Mouse (Mus musculus) lung, adult 2 months (tissue): Measurements from ENCODE around the gene Pwwp2a. TPM values are rescaled to one million over a fixed set of nuclear protein-coding genes. Genes with fewer than 3 reads are reported as not detected.
A peak's percentile ranks its signal among the peaks of the same experiment; 100 is the strongest.

Experiments used
- DNase-seq: peaks from one replicate; pipeline ENCODE4 v3.0.0; 2022
- H3K4me1 ChIP-seq: fragments of 200-500 bp; 2 replicates; pipeline ENCODE4 v1.6.1; 2011; ENCODE audit warnings: low read length; ENCODE audit not compliant: control insufficient read depth, insufficient read depth
- H3K4me3 ChIP-seq: fragments of 200-500 bp; replicated peaks from 2 replicates; pipeline ENCODE3; 2011; ENCODE audit warnings: low read depth, mild to moderate bottlenecking, control low read depth, low read length; ENCODE audit errors: extremely low read depth
- CTCF ChIP-seq: fragments of 200-500 bp; IDR thresholded peaks from 2 replicates; pipeline ENCODE4 v1.5.1; 2011; ENCODE audit warnings: mild to moderate bottlenecking, low read length, control low read depth; ENCODE audit not compliant: insufficient read depth
- POLR2A ChIP-seq: fragments of 200-500 bp; IDR thresholded peaks from 2 replicates; pipeline ENCODE4 v1.6.1; 2011; ENCODE audit warnings: low read depth, mild to moderate bottlenecking, control low read depth, low read length, borderline replicate concordance; ENCODE audit errors: extremely low read depth
- WGBS: fragments of 180-500 bp; shearing (Covaris S2); methylation state at CpG from one replicate; pipeline ENCODE4 v1.1.7; 2018; 5-methylcytosine and 5-hydroxymethylcytosine counted together
- polyA plus RNA-seq: library from polyadenylated mRNA; depleted of rRNA; stranded (reverse); fragments of >200 nt; gene quantifications from 2 replicates; pipeline ENCODE4 v1.2.3, GENCODE M21; 2012

The Pwwp2a gene
- polyA plus RNA-seq, 1 experiment = 16.0 TPM

DNA sequence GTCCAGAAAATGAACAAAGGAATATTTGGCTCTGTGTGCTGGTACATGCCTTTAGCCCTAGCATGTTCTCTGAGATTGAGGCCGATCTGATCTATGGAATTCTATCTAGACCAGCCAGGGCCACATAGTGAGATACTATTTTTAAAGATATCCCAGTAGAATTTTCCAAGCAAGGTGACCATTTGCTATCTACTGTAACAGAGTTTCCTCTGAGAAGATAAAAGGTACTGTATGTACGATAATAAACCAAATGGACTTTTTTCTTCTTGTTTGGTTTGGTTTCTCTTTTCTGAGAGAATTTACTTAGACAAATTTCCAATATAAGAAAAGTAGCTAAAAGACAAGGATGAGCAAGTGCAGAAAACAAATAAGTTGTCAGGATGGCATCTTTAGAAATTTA is 26.6 kb downstream of the Pwwp2a start:
- TF ChIP-seq POLR2A = no peak
- TF ChIP-seq CTCF = no peak
- Histone ChIP-seq H3K4me1 (no peaks in the 10 kb centered on the region; the same call in 1 of the 2 replicates), H3K4me3 (no peak overlapping the region)
- no peak for DNase-seq
- WGBS = 86% methylated on average over 2 of the region's 2 CpGs

DNA sequence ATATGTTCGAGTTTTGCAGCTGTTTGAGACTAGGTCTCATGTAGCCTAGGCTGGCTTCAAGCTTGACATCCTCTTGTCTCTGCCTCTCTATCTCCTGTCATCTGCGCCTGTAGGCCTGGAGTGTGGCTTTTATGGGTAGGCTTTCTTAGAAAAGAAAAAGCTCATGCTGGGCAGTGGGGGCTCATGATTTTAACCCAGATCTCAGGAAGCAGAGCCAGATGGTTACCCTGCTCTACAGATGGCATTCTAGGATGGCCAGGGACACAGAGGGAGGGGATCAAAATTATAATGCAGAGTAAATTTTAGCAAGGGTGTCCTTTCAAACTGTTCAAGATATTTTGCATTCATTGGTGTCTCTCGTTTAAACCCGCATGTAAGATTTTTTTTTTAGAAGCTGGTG is 30.4 kb downstream of the Pwwp2a start:
- TF ChIP-seq CTCF (no peak), POLR2A (no peak)
- DNase-seq = no peak
- no peak overlapping the region for H3K4me3 ChIP-seq
- WGBS = 93% methylated on average over 4 of the region's 4 CpGs
- no peaks in the 10 kb centered on the region for H3K4me1 ChIP-seq

DNA sequence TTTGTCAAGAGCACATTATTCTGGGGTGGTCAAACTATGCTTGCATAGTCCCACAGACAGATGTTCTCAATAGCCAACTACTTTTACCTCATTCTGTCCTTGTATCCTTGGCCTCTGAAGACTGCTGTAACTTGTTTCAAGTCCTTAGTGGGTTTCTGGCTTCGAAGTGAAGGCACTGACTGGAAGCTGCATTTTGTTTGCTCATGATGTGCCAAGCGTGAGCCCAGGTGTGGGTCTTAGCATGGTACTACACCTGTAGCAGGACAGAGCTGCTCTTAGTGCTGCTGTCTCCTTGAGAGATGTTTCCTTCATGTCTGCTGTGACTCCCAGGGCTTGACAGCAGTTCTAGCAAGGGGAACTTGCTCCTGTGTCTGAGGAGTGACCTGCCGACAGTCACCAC is 41.6 kb downstream of the Pwwp2a start:
- 87% methylated on average over 3 of the region's 3 CpGs for WGBS
- DNase-seq = no peak
- Histone ChIP-seq H3K4me3 (no peak overlapping the region), H3K4me1 (0 out of 2 replicates have a peak, but pooled peaks cover 2% of the 10 kb centered on the region)
- TF ChIP-seq CTCF (no peak), POLR2A (no peak)

DNA sequence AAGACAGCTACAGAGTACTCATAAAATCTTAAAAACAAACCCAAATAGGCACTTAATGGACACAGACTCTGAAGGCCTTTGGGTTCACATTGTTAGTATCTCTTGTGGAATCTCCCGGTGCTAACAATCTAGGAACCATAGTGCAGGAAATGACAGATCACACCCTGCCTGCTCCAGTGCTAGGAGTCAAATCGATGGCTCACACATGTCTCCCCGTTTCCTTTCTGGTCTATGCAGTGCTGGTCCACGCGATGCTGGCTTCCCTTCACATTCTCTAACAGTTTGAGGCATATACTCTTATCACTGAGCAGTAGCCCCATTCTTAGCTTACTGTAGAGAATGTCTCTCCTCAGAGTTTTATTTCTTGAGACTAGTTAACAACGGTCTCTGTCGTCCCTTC is 46.0 kb downstream of the Pwwp2a start:
- WGBS = 47% methylated on average over 7 of the region's 7 CpGs
- no peak for TF ChIP-seq CTCF
- TF ChIP-seq POLR2A = no peak
- Histone ChIP-seq H3K4me3 (no peak overlapping the region), H3K4me1 (0 out of 2 replicates have a peak, but pooled peaks cover 2% of the 10 kb centered on the region)
- no peak for DNase-seq

DNA sequence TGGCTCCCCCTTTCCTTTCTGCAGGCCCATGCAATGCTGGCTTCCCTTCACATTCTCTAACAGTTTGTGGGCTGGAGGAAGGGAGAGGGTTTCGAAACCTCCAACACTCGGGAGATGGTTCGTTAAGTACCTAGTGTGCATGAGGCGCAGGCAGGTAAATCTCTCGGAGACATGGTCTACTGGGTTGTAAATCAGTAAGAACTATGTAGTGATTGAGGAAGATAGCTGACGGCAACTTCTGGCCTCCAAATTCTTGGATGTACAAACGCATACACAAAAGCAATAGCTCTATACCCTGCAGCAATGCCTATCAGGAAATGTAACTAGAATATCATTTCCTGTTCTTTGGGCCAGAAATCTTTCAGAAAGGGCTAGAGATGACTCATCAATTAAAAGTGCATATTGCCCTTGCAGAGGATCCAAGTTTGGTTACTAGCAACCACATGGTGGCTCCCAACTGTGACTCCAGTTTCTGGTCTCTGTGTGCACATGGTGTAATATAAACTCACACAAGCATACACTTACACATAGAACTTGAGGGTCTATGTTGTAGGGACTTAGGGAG is 47.0 kb downstream of the Pwwp2a start:
- Histone ChIP-seq H3K4me1 (0 out of 2 replicates have a peak, but pooled peaks cover 2% of the 10 kb centered on the region), H3K4me3 (no peak overlapping the region)
- 62% methylated on average over 7 of the region's 7 CpGs for WGBS
- no peak for DNase-seq
- TF ChIP-seq POLR2A (no peak), CTCF (no peak)

DNA sequence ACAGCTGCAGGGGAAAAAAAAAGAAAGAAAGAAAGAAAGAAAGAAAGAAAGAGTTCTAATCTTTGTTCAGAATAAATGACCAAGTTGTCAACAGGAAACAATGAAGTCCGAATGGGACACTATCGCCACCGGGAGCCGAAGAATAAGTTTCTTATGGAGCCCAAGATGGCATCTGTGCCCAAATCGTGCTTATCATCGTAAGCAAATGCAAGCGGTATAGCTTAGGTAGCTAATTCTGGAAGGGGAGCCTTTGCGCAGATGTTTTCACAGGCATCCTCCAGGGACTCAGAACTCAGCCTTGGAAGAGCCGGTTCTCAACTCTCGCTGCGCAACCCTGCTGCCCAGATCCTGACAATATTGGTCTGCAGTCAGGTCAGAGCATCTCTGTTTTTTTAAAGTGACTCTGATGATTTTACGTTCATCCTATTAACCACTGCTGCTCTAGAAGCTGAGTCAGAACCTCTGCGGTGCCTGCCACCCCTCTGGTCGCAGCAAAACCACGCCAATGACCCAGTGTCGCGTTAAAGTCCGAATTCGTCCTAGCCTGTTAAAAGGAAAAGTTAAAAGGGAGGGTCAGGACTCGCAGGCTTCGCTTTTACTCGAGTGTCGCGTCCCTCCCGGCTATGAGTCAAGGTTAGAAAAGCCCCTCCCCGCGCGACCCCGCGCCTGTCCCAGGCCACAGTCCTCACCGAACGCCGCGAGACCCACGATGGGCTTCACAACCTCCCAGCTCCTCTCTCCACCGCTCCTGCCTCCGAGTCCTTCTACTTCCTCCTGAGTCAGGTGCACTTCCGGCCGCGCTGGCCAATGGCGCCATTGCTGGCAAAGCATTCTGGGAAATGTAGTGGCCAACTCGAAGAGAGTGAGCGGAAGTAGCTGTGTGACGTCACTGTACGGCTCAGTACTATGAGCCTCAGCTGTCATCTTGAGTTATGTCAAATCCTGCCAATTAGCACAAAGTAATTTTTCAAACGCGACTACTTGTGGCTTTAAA is 65.7 kb downstream of the Pwwp2a start, which contains the start of gene Ttc1:
TSS of gene Ttc1 (minus strand) at position 776 of the 994 bp plus-strand sequence.
- WGBS = 1% methylated on average over 47 of the region's 47 CpGs
- peak; percentile 95 for DNase-seq

DNA sequence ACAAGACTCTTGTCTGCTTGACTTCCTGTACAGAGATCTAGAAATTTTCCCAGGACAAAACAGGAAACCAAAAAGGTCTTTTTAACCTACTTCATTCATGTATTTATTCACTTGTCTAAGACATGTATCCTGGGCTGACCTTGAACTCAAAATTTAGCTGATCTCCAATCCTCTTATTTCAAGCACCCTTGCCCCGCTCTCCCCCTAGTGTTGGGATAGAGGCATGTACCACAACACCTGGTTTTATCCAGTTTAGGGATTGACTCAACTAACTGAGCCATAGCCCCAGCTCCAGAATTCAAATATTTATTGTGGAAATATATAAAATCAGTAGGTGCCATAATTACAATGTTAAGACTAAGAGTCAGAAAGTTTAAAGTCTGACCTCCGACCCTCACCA is 69.7 kb downstream of the Pwwp2a start:
- no peak for DNase-seq
- 66% methylated on average over 2 of the region's 2 CpGs for WGBS

More for the DNA sequence above, 65.7 kb downstream of the Pwwp2a start, which contains the start of gene Ttc1:
- TF ChIP-seq POLR2A (peak; percentile 97), CTCF (no peak)
- Histone ChIP-seq H3K4me1 (no peaks in the 10 kb centered on the region), H3K4me3 (peak within 1 kb of the TSS; percentile 84)

DNA sequence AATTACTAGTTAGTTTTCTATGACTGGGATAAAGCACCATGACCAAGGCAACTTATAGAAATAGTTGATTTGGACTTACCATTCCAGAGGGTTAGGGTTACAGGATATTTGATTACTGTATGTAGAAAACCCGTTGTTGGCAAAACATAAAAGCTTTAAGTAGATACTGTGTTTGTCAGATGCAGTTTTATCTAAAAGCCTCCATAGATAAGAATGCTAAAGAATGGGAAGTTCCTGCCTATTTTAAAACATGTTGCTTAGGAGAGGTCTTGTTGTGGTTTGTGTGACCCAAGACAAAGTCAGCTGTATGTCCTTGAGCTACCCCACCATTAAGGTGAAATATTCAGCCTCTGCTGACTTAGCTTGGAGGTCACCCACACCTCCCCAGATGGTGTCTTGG is 72.8 kb downstream of the Pwwp2a start:
- WGBS = 70% methylated on average over 1 of the region's 1 CpGs
- TF ChIP-seq CTCF (no peak), POLR2A (no peak)
- DNase-seq = no peak
- no peaks in the 10 kb centered on the region for H3K4me1 ChIP-seq
- H3K4me3 ChIP-seq = no peak overlapping the region

More for the DNA sequence above, 69.7 kb downstream of the Pwwp2a start:
- Histone ChIP-seq H3K4me3 (no peak overlapping the region), H3K4me1 (no peaks in the 10 kb centered on the region)
- no peak for TF ChIP-seq POLR2A
- no peak for TF ChIP-seq CTCF

DNA sequence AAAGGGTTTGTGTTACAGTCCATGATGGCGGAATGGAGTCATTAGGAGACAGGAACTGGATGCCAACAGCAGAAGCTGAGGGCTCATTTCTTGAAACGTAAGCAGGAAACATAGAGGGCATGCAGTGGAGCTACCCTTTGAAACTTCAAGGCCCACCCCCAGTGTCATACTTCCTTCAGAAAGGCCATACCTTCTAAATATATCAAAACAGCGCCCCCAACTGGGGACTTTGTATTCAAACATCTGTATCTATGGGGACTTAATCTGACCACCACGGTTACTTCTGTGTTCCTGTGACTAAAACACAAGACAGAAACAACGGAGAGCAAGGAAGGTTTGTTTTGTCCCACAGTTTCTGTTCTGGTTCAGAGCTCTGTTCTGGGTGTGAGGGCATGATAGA is 73.6 kb downstream of the Pwwp2a start:
- H3K4me3 ChIP-seq = no peak overlapping the region
- no peak for DNase-seq
- TF ChIP-seq POLR2A (no peak), CTCF (no peak)
- 62% methylated on average over 5 of the region's 5 CpGs for WGBS
- no peaks in the 10 kb centered on the region for H3K4me1 ChIP-seq

DNA sequence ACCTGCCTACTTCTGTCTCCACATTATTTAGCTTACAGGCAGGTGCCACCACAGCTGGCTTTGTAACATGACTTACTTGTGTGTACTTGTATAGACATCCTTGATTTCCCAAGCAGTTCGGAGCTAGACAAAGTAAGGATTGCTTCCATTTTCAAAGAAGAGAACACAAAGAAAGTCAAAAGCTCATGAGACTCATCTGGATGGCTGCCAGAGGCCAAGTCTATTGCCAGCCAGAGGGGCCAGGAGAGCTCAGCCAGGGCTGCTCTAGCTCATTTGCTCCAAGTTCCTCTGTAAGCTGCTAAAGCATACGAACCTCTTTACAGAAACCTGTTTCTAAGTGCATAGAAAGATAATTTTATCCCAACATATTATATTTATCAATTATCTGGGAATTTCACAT is 76.6 kb downstream of the Pwwp2a start:
- no peak overlapping the region for H3K4me3 ChIP-seq
- TF ChIP-seq CTCF = no peak
- no peak for TF ChIP-seq POLR2A
- WGBS = 40% methylated on average over 2 of the region's 2 CpGs
- no peaks in the 10 kb centered on the region for H3K4me1 ChIP-seq
- no peak for DNase-seq
